Mouse (Mus musculus) limb, embryonic 14.5 days (tissue): ENCODE data around the gene Snrnp35. TPM values are rescaled to one million over a fixed set of nuclear protein-coding genes. Genes with fewer than 3 reads are reported as not detected.

Experiments used
- ATAC-seq: fragments of 200-750 bp; cut with Nextera tagmentation; 2 replicates; pipeline ENCODE4 v1.8.0; 2017; ENCODE audit warnings: low read depth, moderate number of reproducible peaks, moderate TSS enrichment; ENCODE audit not compliant: low FRiP score
- DNase-seq: peaks from one replicate; pipeline ENCODE4 v3.0.0-alpha.2; 2015; ENCODE audit warnings: low spot score
- H3K27ac ChIP-seq: fragments of 300-500 bp; sonication (generic); replicated peaks from 2 replicates; pipeline ENCODE4 v1.5.1; 2014; ENCODE audit warnings: low read depth, mild to moderate bottlenecking, low read length, moderate library complexity, mixed read lengths
- H3K27me3 ChIP-seq: fragments of 300-500 bp; sonication (generic); 2 replicates; pipeline ENCODE4 v1.6.1; 2014; ENCODE audit warnings: low read length, mixed read lengths; ENCODE audit not compliant: control insufficient read depth, insufficient read depth
- H3K36me3 ChIP-seq: fragments of 300-500 bp; sonication (generic); 2 replicates; pipeline ENCODE4 v1.6.1; 2014; ENCODE audit warnings: mild to moderate bottlenecking, low read length, moderate library complexity, mixed read lengths; ENCODE audit not compliant: control insufficient read depth, insufficient read depth
- H3K4me1 ChIP-seq: fragments of 300-500 bp; sonication (generic); 2 replicates; pipeline ENCODE4 v1.6.1; 2014; ENCODE audit warnings: antibody characterized with exemption, low read length, mixed read lengths; ENCODE audit not compliant: control insufficient read depth, insufficient read depth
- H3K4me2 ChIP-seq: fragments of 300-500 bp; sonication (generic); replicated peaks from 2 replicates; pipeline ENCODE4 v1.6.1; 2014; ENCODE audit warnings: low read depth, mild to moderate bottlenecking, low read length, moderate library complexity; ENCODE audit not compliant: severe bottlenecking
- H3K4me3 ChIP-seq: fragments of 300-500 bp; sonication (generic); replicated peaks from 2 replicates; pipeline ENCODE4 v1.5.1; 2014; ENCODE audit warnings: low read length
- H3K9ac ChIP-seq: fragments of 300-500 bp; sonication (generic); 2 replicates; pipeline ENCODE4 v1.6.1; 2014; ENCODE audit warnings: mild to moderate bottlenecking, low read depth, low read length, moderate library complexity; ENCODE audit not compliant: severe bottlenecking
- H3K9me3 ChIP-seq: fragments of 300-500 bp; sonication (generic); 2 replicates; pipeline ENCODE4 v1.6.1; 2016; ENCODE audit warnings: low read length; ENCODE audit not compliant: control insufficient read depth
- POLR2A ChIP-seq: fragments of 200-500 bp; IDR thresholded peaks from 2 replicates; pipeline ENCODE4 v1.8.0; 2012; ENCODE audit warnings: inconsistent platforms, mild to moderate bottlenecking, moderate library complexity, borderline replicate concordance; ENCODE audit not compliant: insufficient read depth, insufficient read length; ENCODE audit errors: extremely low read depth
- WGBS: fragments of 180-500 bp; shearing (Covaris S2); extraction: QIAGEN DNeasy Blood & Tissue Kit; methylation state at CpG from one replicate; pipeline ENCODE4 v1.1.7; 2014; 5-methylcytosine and 5-hydroxymethylcytosine counted together
- polyA plus RNA-seq, 2 experiments: library from polyadenylated mRNA; depleted of rRNA in 1 of 2; stranded (reverse) in 1 of 2; unstranded in 1 of 2; fragments of >200 nt; fragmentation: Nextera tagmentation in 1 of 2; extraction: Ambion mirVana in 1 of 2; gene quantifications; 2 replicates each; pipeline versions ENCODE4 v1.2.1 to v1.2.3; 2012 to 2014

Snrnp35 gene
- polyA plus RNA-seq, 2 experiments, result 10.7 to 17.1 TPM

GRCm38 (mm10) chr5:124505235-124505634, 22.3 kb downstream of the Snrnp35 start:
- DNase-seq (no peak), ATAC-seq (no peak)
- no peaks in the 10 kb centered on the region for H3K27me3 ChIP-seq
- WGBS, result 87% methylated on average over 4 of the region's 4 CpGs
- H3K36me3 ChIP-seq, result peaks cover 79% of the 10 kb centered on the region
- no peak overlapping the region for H3K4me2 ChIP-seq
- no peaks in the 10 kb centered on the region for H3K9me3 ChIP-seq
- no peak overlapping the region for H3K4me3 ChIP-seq
- no peak for TF ChIP-seq POLR2A
- H3K4me1 ChIP-seq, result no peaks in the 10 kb centered on the region
- H3K27ac ChIP-seq, result no peak overlapping the region
- no peak overlapping the region for H3K9ac ChIP-seq

- WGBS, result 49% methylated on average over 10 of the region's 10 CpGs
- H3K4me2 ChIP-seq, result no peak overlapping the region
- H3K27me3 ChIP-seq, result no peaks in the 10 kb centered on the region
- no peak for DNase-seq
- no peak overlapping the region for H3K9ac ChIP-seq
- H3K36me3 ChIP-seq, result peaks cover 76% of the 10 kb centered on the region
- H3K4me3 ChIP-seq, result no peak overlapping the region
- no peak overlapping the region for H3K27ac ChIP-seq
- no peaks in the 10 kb centered on the region for H3K4me1 ChIP-seq
- no peak for ATAC-seq
- no peak for TF ChIP-seq POLR2A
- H3K9me3 ChIP-seq, result no peaks in the 10 kb centered on the region
These were observed 23.9 kb downstream of the Snrnp35 start for GRCm38 (mm10) chr5:124506731-124507359.

- Histone ChIP-seq H3K4me3 (no peak overlapping the region), H3K36me3 (peaks cover 76% of the 10 kb centered on the region), H3K27ac (no peak overlapping the region), H3K9ac (no peak overlapping the region), H3K4me1 (no peaks in the 10 kb centered on the region), H3K9me3 (no peaks in the 10 kb centered on the region), H3K27me3 (no peaks in the 10 kb centered on the region), H3K4me2 (no peak overlapping the region)
- DNase-seq, result no peak
- 98% methylated on average over 6 of the region's 6 CpGs for WGBS
- TF ChIP-seq POLR2A, result no peak
- ATAC-seq, result no peak
These were observed 26.3 kb downstream of the Snrnp35 start for GRCm38 (mm10) chr5:124509200-124509599.

GRCm38 (mm10) chr5:124509742-124510237, 26.9 kb downstream of the Snrnp35 start:
- Histone ChIP-seq H3K27me3 (no peaks in the 10 kb centered on the region), H3K4me2 (no peak overlapping the region), H3K4me3 (no peak overlapping the region), H3K9ac (0 out of 2 replicates have a peak overlapping the region, but pooled peaks have one; percentile 12), H3K27ac (no peak overlapping the region), H3K36me3 (peaks cover 77% of the 10 kb centered on the region), H3K9me3 (no peaks in the 10 kb centered on the region), H3K4me1 (no peaks in the 10 kb centered on the region)
- ATAC-seq (peak; percentile 64), DNase-seq (peak; percentile 9)
- WGBS, result 74% methylated on average over 12 of the region's 12 CpGs
- TF ChIP-seq POLR2A, result no peak

GRCm38 (mm10) chr5:124510536-124511050, 27.7 kb downstream of the Snrnp35 start:
- 90% methylated on average over 10 of the region's 10 CpGs for WGBS
- H3K9ac ChIP-seq, result no peak overlapping the region

More at GRCm38 (mm10) chr5:124510536-124511050, 27.7 kb downstream of the Snrnp35 start:
- H3K4me2 ChIP-seq, result no peak overlapping the region
- no peak overlapping the region for H3K27ac ChIP-seq
- no peak for TF ChIP-seq POLR2A
- no peaks in the 10 kb centered on the region for H3K9me3 ChIP-seq
- ATAC-seq (no peak), DNase-seq (no peak)
- no peaks in the 10 kb centered on the region for H3K27me3 ChIP-seq
- H3K36me3 ChIP-seq, result peaks cover 79% of the 10 kb centered on the region
- no peak overlapping the region for H3K4me3 ChIP-seq
- H3K4me1 ChIP-seq, result no peaks in the 10 kb centered on the region
